Mouse (Mus musculus): Measurements from ENCODE around the gene Trim8. TPM values are rescaled to one million over a fixed set of nuclear protein-coding genes. Genes with fewer than 3 reads are reported as not detected.

The Trim8 gene
- polyA plus RNA-seq (2012) = 114 and 123 TPM in 2 replicates

DNA sequence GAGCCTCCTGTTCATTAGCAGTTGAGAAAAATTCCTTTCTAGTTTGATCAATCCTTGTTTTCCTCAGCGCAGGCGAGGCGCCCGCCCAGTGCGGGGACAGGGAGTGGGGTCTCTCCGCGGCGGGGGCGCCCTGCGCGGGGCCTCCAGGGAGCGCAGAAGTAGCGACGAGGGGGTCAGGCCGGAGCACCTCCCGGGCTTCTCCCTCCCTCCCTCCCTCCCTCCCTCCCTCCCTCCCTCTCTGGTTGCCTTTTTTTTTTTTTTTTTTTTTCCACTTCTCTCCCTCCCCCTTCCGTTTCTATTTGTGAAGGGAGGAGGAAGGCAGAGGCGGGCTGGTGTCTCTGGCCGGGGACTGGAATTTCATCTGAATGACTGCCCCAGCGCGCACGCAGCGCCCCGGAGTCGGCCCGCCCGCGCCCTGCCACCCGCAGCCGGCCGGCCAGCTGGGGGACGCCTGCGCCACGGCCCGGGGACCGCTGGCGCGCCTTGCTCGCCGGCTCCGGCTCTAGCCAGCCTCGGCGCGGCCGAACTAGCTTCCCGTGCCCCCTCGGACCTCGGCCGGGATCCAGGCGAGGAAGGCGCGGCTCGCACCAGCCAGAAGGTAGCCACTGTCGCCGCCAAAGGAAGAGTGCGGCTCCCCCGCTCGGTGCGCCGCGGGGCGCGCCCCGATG is at the start of gene Trim8:
Gene Trim8 (plus strand): TSS at position 302 of the 668 bp plus-strand sequence.

Other genes with a start within 250 kb of the Trim8 start
- gene Nfkb2, start 197.4 kb upstream of the Trim8 start, polyA plus RNA-seq (2012) = 103 and 147 TPM in 2 replicates
- gene Psd, start 174.5 kb upstream of the Trim8 start, polyA plus RNA-seq (2012) = 1.6 and 1.9 TPM in 2 replicates
- gene Fbxl15, start 173.5 kb upstream of the Trim8 start, polyA plus RNA-seq (2012) = 20.1 and 22.0 TPM in 2 replicates
- 206 and 216 TPM in 2 replicates for gene Cuedc2, start 163.0 kb upstream of the Trim8 start, polyA plus RNA-seq (2012)
- 121 and 150 TPM in 2 replicates for gene Mfsd13a, start 160.6 kb upstream of the Trim8 start, polyA plus RNA-seq (2012)
- gene 2310034G01Rik, start 151.4 kb upstream of the Trim8 start, polyA plus RNA-seq (2012) = 4.7 and 4.8 TPM in 2 replicates
- gene Actr1a, start 106.0 kb upstream of the Trim8 start, polyA plus RNA-seq (2012) = 27.0 and 27.1 TPM in 2 replicates
- 24.3 and 26.8 TPM in 2 replicates for gene Sufu, start 104.8 kb upstream of the Trim8 start, polyA plus RNA-seq (2012)
- 14.5 and 19.0 TPM in 2 replicates for gene Arl3, start 71.5 kb downstream of the Trim8 start, polyA plus RNA-seq (2012)
- 3.4 and 4.8 TPM in 2 replicates for gene Sfxn2, start 71.7 kb downstream of the Trim8 start, polyA plus RNA-seq (2012)
- 49.4 and 51.1 TPM in 2 replicates for gene Wbp1l, start 97.4 kb downstream of the Trim8 start, polyA plus RNA-seq (2012)
- not detected in 2 replicates for gene Cyp17a1, start 171.5 kb downstream of the Trim8 start, polyA plus RNA-seq (2012)
- gene Borcs7, start 188.2 kb downstream of the Trim8 start, polyA plus RNA-seq (2012) = 0.97 and 1.1 TPM in 2 replicates
- 4.6 and 5.0 TPM in 2 replicates for gene As3mt, start 205.8 kb downstream of the Trim8 start, polyA plus RNA-seq (2012)

Measured in megakaryocyte-erythroid progenitor cell, adult 5 weeks (primary cell).